Mouse (Mus musculus): ENCODE data around the gene Tgfbr2.

- TF ChIP-seq POLR2A (IDR thresholded peaks at IDR 0.05; ENCODE audit: low read depth, low read length) (no peak), CTCF (conservative IDR thresholded peaks at IDR 0.05; ENCODE audit: insufficient read depth, insufficient read length, low read depth, low read length) (no peak)
These were observed 14.7 kb upstream of the Tgfbr2 start for GRCm38 (mm10) chr9:116189831-116190230.

Measured in kidney, adult 2 months (tissue).